Mouse (Mus musculus) heart, adult 2 months (tissue): ENCODE measurements around the gene Galnt11. TPM values are rescaled to one million over a fixed set of nuclear protein-coding genes. Genes with fewer than 3 reads are reported as not detected.
"Not testable (repeated sequence)": the region's sequence is repeated elsewhere in the genome, so short reads cannot be mapped to it uniquely, and the experiment has no call there.

Experiments
- DNase-seq, 2 experiments: peaks; one replicate each; pipeline ENCODE4 v3.0.0; 2021
- H3K27ac ChIP-seq: fragments of 200-600 bp; 2 replicates; pipeline ENCODE4 v1.8.1; 2022
- H3K27me3 ChIP-seq: fragments of 200-500 bp; 2 replicates; pipeline ENCODE4 v1.6.1; 2012; ENCODE audit warnings: mild to moderate bottlenecking, low read length, inconsistent platforms, mixed read lengths; ENCODE audit not compliant: control insufficient read depth, insufficient read depth
- H3K36me3 ChIP-seq: fragments of 200-500 bp; 2 replicates; pipeline ENCODE4 v1.6.1; 2012; ENCODE audit warnings: low read length, inconsistent platforms; ENCODE audit not compliant: control insufficient read depth, insufficient read depth
- H3K4me1 ChIP-seq: fragments of 200-500 bp; 2 replicates; pipeline ENCODE4 v1.6.1; 2011; ENCODE audit warnings: low read length; ENCODE audit not compliant: control insufficient read depth, insufficient read depth
- H3K4me3 ChIP-seq: fragments of 200-600 bp; 2 replicates; pipeline ENCODE4 v1.8.1; 2022
- H3K79me2 ChIP-seq: fragments of 200-500 bp; replicated peaks from 2 replicates; pipeline ENCODE4 v1.6.1; 2012; ENCODE audit warnings: mild to moderate bottlenecking, inconsistent platforms, low read length, moderate library complexity, mixed read lengths; ENCODE audit not compliant: control insufficient read depth, insufficient read depth
- H3K9ac ChIP-seq: fragments of 200-500 bp; 2 replicates; pipeline ENCODE4 v1.6.1; 2012; ENCODE audit warnings: low read depth, mild to moderate bottlenecking, control low read depth, inconsistent platforms, low read length, mixed read lengths
- CTCF ChIP-seq: fragments of 200-600 bp; IDR thresholded peaks from 2 replicates; pipeline ENCODE4 v1.8.1; 2022; ENCODE audit warnings: antibody characterized with exemption, mild to moderate bottlenecking, moderate library complexity
- EP300 ChIP-seq: fragments of 200-500 bp; IDR thresholded peaks from 2 replicates; pipeline ENCODE4 v1.6.1; 2011; ENCODE audit warnings: low read depth, low read length, control low read depth; ENCODE audit not compliant: insufficient read depth
- POLR2A ChIP-seq: fragments of 200-500 bp; IDR thresholded peaks from 2 replicates; pipeline ENCODE4 v1.6.1; 2011; ENCODE audit warnings: mild to moderate bottlenecking, low read depth, low read length, control low read depth; ENCODE audit not compliant: insufficient read depth
- WGBS: fragments of 180-500 bp; shearing (Covaris S2); methylation state at CpG from one replicate; pipeline ENCODE4 v1.1.7; 2018; 5-methylcytosine and 5-hydroxymethylcytosine counted together
- intact Hi-C: fragments of 180-260 bp; cut with DNase I; formaldehyde crosslinking; loops from one replicate; pipeline ENCODE4 v1.15.1; 2025
- polyA plus RNA-seq: library from polyadenylated mRNA; depleted of rRNA; stranded (reverse); fragments of >200 nt; gene quantifications from 2 replicates; pipeline ENCODE4 v1.2.3, GENCODE M21; 2012
- total RNA-seq, 2 experiments: library from RNA; stranded (reverse); gene quantifications; 2 replicates each; pipeline ENCODE4 v1.2.3; 2021

Galnt11 gene
- total and polyA plus RNA-seq, 3 experiments, result 14.2 to 21.1 (median 19.9) TPM

GRCm38 (mm10) chr5:25183595-25183994 lies 38.1 kb upstream of the Galnt11 start:
- intact Hi-C loops, result no loop called here

GRCm38 (mm10) chr5:25184594-25184993 lies 37.1 kb upstream of the Galnt11 start:
- no peak for DNase-seq
- Histone ChIP-seq H3K27ac (no peak overlapping the region), H3K9ac (no peak overlapping the region), H3K27me3 (no peaks in the 10 kb centered on the region), H3K79me2 (no peaks in the 10 kb centered on the region), H3K36me3 (no peaks in the 10 kb centered on the region), H3K4me3 (no peak overlapping the region), H3K4me1 (no peaks in the 10 kb centered on the region)
- 14% methylated on average over 2 of the region's 2 CpGs for WGBS
- TF ChIP-seq POLR2A (no peak), EP300 (no peak), CTCF (no peak)
- intact Hi-C loops, result no loop called here

More at GRCm38 (mm10) chr5:25183595-25183994, 38.1 kb upstream of the Galnt11 start:
- Histone ChIP-seq H3K9ac (no peak overlapping the region), H3K27ac (no peak overlapping the region), H3K4me1 (no peaks in the 10 kb centered on the region), H3K79me2 (no peaks in the 10 kb centered on the region), H3K36me3 (no peaks in the 10 kb centered on the region), H3K4me3 (no peak overlapping the region), H3K27me3 (no peaks in the 10 kb centered on the region)
- no peak for TF ChIP-seq EP300
- no peak for TF ChIP-seq POLR2A
- TF ChIP-seq CTCF, result no peak
- WGBS, result 95% methylated on average over 4 of the region's 4 CpGs
- DNase-seq, result no peak

- H3K27me3 ChIP-seq, result no peaks in the 10 kb centered on the region
- H3K4me3 ChIP-seq, result no peak overlapping the region
- no peak overlapping the region for H3K9ac ChIP-seq
- H3K4me1 ChIP-seq, result no peaks in the 10 kb centered on the region
- no peak overlapping the region for H3K27ac ChIP-seq
- DNase-seq, result no peak
- no peaks in the 10 kb centered on the region for H3K79me2 ChIP-seq
- intact Hi-C loops, result loop anchor here (5.0 kb wide), 1 partner anchor 645 kb away; no protein-coding TSS in a partner anchor
- no peak for TF ChIP-seq EP300
- TF ChIP-seq CTCF, result no peak
- TF ChIP-seq POLR2A, result no peak
- no peaks in the 10 kb centered on the region for H3K36me3 ChIP-seq
Measured at GRCm38 (mm10) chr5:25187727-25188126, 34.0 kb upstream of the Galnt11 start.

- H3K9ac ChIP-seq, result no peak overlapping the region
- TF ChIP-seq CTCF, result peak; percentile 56
- TF ChIP-seq EP300, result no peak
- TF ChIP-seq POLR2A, result no peak
- H3K27ac ChIP-seq, result no peak overlapping the region
- no peak overlapping the region for H3K4me3 ChIP-seq
- H3K36me3 ChIP-seq, result no peaks in the 10 kb centered on the region
- 50% methylated on average over 1 of the region's 1 CpGs for WGBS
- intact Hi-C loops, result loop anchor here (5.0 kb wide), 1 partner anchor 643 kb away; no protein-coding TSS in a partner anchor
- DNase-seq, result peak in 1 of 2 experiments; percentile 21
- H3K27me3 ChIP-seq, result no peaks in the 10 kb centered on the region
- H3K79me2 ChIP-seq, result no peaks in the 10 kb centered on the region
- H3K4me1 ChIP-seq, result no peaks in the 10 kb centered on the region
Measured at GRCm38 (mm10) chr5:25188802-25189201, 32.9 kb upstream of the Galnt11 start.

- no peaks in the 10 kb centered on the region for H3K4me1 ChIP-seq
- no peak for DNase-seq
- no peak overlapping the region for H3K4me3 ChIP-seq
- H3K27ac ChIP-seq, result no peak overlapping the region
- intact Hi-C loops, result no loop called here
- WGBS, result 72% methylated on average over 2 of the region's 2 CpGs
- TF ChIP-seq POLR2A (no peak), CTCF (no peak), EP300 (no peak)
- H3K36me3 ChIP-seq, result no peaks in the 10 kb centered on the region
- no peak overlapping the region for H3K9ac ChIP-seq
- no peaks in the 10 kb centered on the region for H3K79me2 ChIP-seq
- no peaks in the 10 kb centered on the region for H3K27me3 ChIP-seq
Measured at GRCm38 (mm10) chr5:25190521-25190920, 31.2 kb upstream of the Galnt11 start.

- Histone ChIP-seq H3K4me1 (no peaks in the 10 kb centered on the region), H3K36me3 (no peaks in the 10 kb centered on the region), H3K27ac (no peak overlapping the region), H3K79me2 (no peaks in the 10 kb centered on the region), H3K27me3 (no peaks in the 10 kb centered on the region), H3K9ac (no peak overlapping the region), H3K4me3 (no peak overlapping the region)
- intact Hi-C loops, result no loop called here
- 67% methylated on average over 1 of the region's 1 CpGs for WGBS
- no peak for TF ChIP-seq EP300
- no peak for TF ChIP-seq CTCF
- TF ChIP-seq POLR2A, result no peak
- DNase-seq, result no peak
Measured at GRCm38 (mm10) chr5:25211872-25212271, 9.8 kb upstream of the Galnt11 start.

GRCm38 (mm10) chr5:25213216-25213615 lies 8.5 kb upstream of the Galnt11 start:
- H3K27me3 ChIP-seq, intact Hi-C loops, H3K79me2 ChIP-seq, DNase-seq, H3K36me3 ChIP-seq, H3K4me3 ChIP-seq, H3K9ac ChIP-seq, H3K4me1 ChIP-seq, H3K27ac ChIP-seq: not testable (repeated sequence)
